Mouse (Mus musculus) left cerebral cortex, adult 2 months (tissue): ENCODE measurements around the gene Vps13a. TPM values are rescaled to one million over a fixed set of nuclear protein-coding genes. Genes with fewer than 3 reads are reported as not detected.
"Not testable (repeated sequence)": the region's sequence is repeated elsewhere in the genome, so short reads cannot be mapped to it uniquely, and the experiment has no call there.

ENCODE experiments used
- DNase-seq, 2 experiments: peaks; one replicate each; pipeline ENCODE4 v3.0.0; 2021 to 2022; ENCODE audit warnings: low spot score in 2 of 2, mixed read lengths in 1 of 2; ENCODE audit errors: extremely low spot score in 1 of 2
- H3K27ac ChIP-seq: fragments of 200-600 bp; 2 replicates; pipeline ENCODE4 v1.8.1; 2022
- H3K4me3 ChIP-seq: fragments of 200-600 bp; 2 replicates; pipeline ENCODE4 v1.8.1; 2022
- CTCF ChIP-seq: fragments of 200-600 bp; IDR thresholded peaks from 2 replicates; pipeline ENCODE4 v1.8.1; 2022; ENCODE audit warnings: antibody characterized with exemption, mild to moderate bottlenecking, moderate library complexity
- intact Hi-C: fragments of 180-260 bp; cut with DNase I; formaldehyde crosslinking; loops from one replicate; pipeline ENCODE4 v1.15.1; 2025
- long read RNA-seq, 2 experiments: library from polyadenylated mRNA; stranded (forward); transcript quantifications; one replicate each; pipeline ENCODE4 v2.0.0; 2021; ENCODE audit warnings: borderline mapping rate in 2 of 2
- total RNA-seq, 2 experiments: library from RNA; stranded (reverse); gene quantifications; 2 replicates each; pipeline ENCODE4 v1.2.3; 2021

The Vps13a gene
- total RNA-seq, result 10 to 100 TPM; 83.8 to 86.7 TPM
- long read RNA-seq, experiment 1, partial matches to known transcripts, result 3 of 3 reads
- long read RNA-seq, experiment 1, other reads (novel, unspliced or antisense), result 0 of 3 reads
- long read RNA-seq, experiment 2, partial matches to known transcripts, result 0 of 1 reads
- long read RNA-seq, experiment 2, other reads (novel, unspliced or antisense), result 1 of 1 reads

GRCm38 (mm10) chr19:16780790-16781384, at the start of gene Vps13a:
TSS of gene Vps13a (minus strand) at chr19:16780933.
- peak within 1 kb of the TSS; percentile 95 for H3K27ac ChIP-seq
- no peak for TF ChIP-seq CTCF
- intact Hi-C loops, result loop anchor here (10.0 kb wide), 1 partner anchor 416 kb away; no protein-coding TSS in a partner anchor
- DNase-seq, result peak; percentile 89 to 92
- peak within 1 kb of the TSS; percentile 100 for H3K4me3 ChIP-seq

GRCm38 (mm10) chr19:16827657-16828056, 46.9 kb upstream of the Vps13a start:
- intact Hi-C loops, result no loop called here
- H3K27ac ChIP-seq, result no peak overlapping the region
- H3K4me3 ChIP-seq, result no peak overlapping the region
- no peak for TF ChIP-seq CTCF
- no peak for DNase-seq

GRCm38 (mm10) chr19:16825228-16825627, 44.5 kb upstream of the Vps13a start:
- Histone ChIP-seq H3K27ac (no peak overlapping the region), H3K4me3 (no peak overlapping the region)
- DNase-seq, result no peak
- intact Hi-C loops, result no loop called here
- no peak for TF ChIP-seq CTCF

- intact Hi-C loops, result no loop called here
- no peak for DNase-seq
- Histone ChIP-seq H3K27ac (no peak overlapping the region), H3K4me3 (no peak overlapping the region)
- no peak for TF ChIP-seq CTCF
These were observed 34.1 kb upstream of the Vps13a start for GRCm38 (mm10) chr19:16814848-16815247.

GRCm38 (mm10) chr19:16813306-16813705, 32.6 kb upstream of the Vps13a start:
- H3K4me3 ChIP-seq, result no peak overlapping the region
- no peak for TF ChIP-seq CTCF
- intact Hi-C loops, result no loop called here
- H3K27ac ChIP-seq, result no peak overlapping the region
- no peak for DNase-seq

GRCm38 (mm10) chr19:16812072-16812608, 31.4 kb upstream of the Vps13a start:
- no peak overlapping the region for H3K27ac ChIP-seq
- intact Hi-C loops, result no loop called here
- no peak for TF ChIP-seq CTCF
- no peak for DNase-seq
- H3K4me3 ChIP-seq, result no peak overlapping the region

- no peak overlapping the region for H3K27ac ChIP-seq
- TF ChIP-seq CTCF, result no peak
- intact Hi-C loops, result loop anchor here (10.0 kb wide), 1 partner anchor 580 kb away; no protein-coding TSS in a partner anchor
- DNase-seq, result no peak
- H3K4me3 ChIP-seq, result no peak overlapping the region
These were observed 24.4 kb upstream of the Vps13a start for GRCm38 (mm10) chr19:16805102-16805501.

GRCm38 (mm10) chr19:16804578-16804977, 23.8 kb upstream of the Vps13a start:
- no peak for TF ChIP-seq CTCF
- H3K4me3 ChIP-seq, result no peak overlapping the region
- intact Hi-C loops, result loop anchor here (10.0 kb wide), 1 partner anchor 580 kb away; no protein-coding TSS in a partner anchor
- DNase-seq, result no peak
- no peak overlapping the region for H3K27ac ChIP-seq

- peak; percentile 83 for TF ChIP-seq CTCF
- Histone ChIP-seq H3K4me3 (no peak overlapping the region), H3K27ac (no peak overlapping the region)
- peak; percentile 34 to 45 for DNase-seq
- intact Hi-C loops, result loop anchor here (2.0 to 10.0 kb wide), 3 partner anchors 228 to 582 kb away; no protein-coding TSS in a partner anchor
These were observed 22.0 kb upstream of the Vps13a start for GRCm38 (mm10) chr19:16802707-16803106.

- DNase-seq, result no peak
- intact Hi-C loops, result loop anchor here (2.0 to 10.0 kb wide), 3 partner anchors 229 to 583 kb away; no protein-coding TSS in a partner anchor
- Histone ChIP-seq H3K27ac (no peak overlapping the region), H3K4me3 (no peak overlapping the region)
- TF ChIP-seq CTCF, result no peak
These were observed 21.4 kb upstream of the Vps13a start for GRCm38 (mm10) chr19:16802123-16802522.

GRCm38 (mm10) chr19:16797923-16798322, 17.2 kb upstream of the Vps13a start:
- intact Hi-C loops, result no loop called here
- DNase-seq, result no peak
- H3K4me3 ChIP-seq, result no peak overlapping the region

GRCm38 (mm10) chr19:16794486-16794885, 13.8 kb upstream of the Vps13a start:
- intact Hi-C loops, H3K27ac ChIP-seq, H3K4me3 ChIP-seq, DNase-seq: not testable (repeated sequence)

More at GRCm38 (mm10) chr19:16797923-16798322, 17.2 kb upstream of the Vps13a start:
- no peak overlapping the region for H3K27ac ChIP-seq
- TF ChIP-seq CTCF, result no peak
